Mouse (Mus musculus): Measurements from ENCODE around the gene Hormad2.

Gene Hormad2

DNA sequence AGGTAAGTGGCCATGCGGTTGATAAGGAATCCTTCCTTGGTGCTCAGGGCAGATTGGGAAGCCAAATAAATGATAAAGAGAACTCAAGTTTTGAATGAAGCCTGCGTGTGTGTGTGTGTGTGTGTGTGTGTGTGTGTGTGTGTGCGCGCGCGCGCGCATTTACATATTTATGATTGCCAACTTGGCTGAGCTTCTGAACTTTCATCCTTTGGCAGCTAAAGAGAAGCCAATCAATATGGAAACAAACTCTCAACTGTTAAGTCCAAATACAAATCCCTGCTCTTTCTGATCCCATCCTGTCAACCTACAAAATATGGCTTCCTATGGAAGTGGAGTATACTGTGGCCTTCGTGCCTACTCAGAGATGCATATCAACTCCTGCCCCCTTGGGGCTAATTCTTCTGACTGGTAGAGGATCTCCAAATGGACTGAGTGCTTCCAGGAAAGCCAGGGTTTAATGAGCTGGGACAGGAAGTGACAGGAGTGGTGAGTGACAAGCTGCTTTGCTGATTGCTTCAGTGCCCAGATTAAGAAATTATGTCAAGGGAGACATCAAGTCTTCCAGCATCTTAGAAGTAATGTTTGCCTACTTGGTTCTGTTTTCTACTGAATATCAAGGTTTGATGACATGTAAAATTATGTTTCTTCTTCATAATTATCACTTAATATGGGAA, 5.4 kb upstream of the Hormad2 start:
- DNase-seq (ENCODE audit: extremely low read depth, low read depth): no peak

DNA sequence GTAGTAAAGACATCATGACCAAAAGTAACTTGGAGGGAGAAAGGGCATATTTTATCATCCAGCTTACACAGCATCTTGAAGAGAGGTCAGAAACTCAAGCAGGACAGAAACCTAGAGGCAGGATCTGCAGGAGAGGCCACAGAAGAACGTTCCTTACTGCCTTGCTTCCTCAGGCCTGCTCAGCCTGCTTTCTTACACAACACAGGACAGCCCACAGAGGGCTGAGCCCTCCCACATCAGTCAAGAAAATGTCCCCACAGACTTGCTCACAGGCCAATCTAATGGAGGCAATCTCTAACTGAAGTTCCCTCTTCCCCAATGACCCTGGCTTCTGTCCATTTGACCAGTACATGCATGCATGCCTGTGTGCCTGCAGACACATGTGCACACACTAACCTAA, 1.4 kb upstream of the Hormad2 start:
- DNase-seq (ENCODE audit: extremely low read depth, low read depth): no peak

DNA sequence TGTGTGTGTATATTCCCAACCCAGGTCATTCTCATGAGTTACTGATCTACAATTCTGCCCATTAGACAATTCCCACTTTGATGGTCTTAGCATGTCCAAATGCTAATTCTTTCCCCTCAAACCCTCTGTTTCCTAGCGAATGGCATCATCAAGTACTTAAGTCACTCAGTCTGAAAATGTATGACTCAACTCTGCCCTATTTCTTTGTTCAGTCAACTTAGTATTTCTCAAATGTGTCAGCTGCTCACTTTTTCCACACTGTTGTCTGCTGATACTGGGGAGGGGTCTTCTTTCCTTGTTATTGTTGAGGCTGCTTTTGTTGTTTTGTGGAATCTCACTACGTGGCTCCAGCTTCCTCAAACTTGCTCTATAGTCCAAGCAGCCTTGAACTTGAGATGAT, 2.7 kb downstream of the Hormad2 start:
- DNase-seq (ENCODE audit: extremely low read depth, low read depth): no peak

DNA sequence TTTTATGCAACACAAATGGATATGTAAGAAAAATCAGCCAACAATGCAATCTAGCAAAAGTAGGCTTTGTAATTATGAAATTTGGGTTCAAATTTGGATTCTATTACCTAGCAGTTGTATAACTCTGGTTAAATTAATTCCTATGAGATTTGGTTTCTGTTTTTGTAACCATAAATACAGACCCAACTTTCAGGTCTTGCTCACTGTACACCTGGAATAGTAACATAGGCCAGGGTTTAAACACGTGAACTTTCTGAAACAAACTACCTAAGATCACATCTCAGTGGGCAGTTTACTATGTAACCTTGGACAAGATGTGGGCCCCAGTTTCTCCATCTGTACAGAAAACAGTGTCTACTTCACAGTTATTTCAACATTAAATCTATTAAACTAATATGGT, 3.6 kb downstream of the Hormad2 start:
- DNase-seq (ENCODE audit: extremely low read depth, low read depth): no peak

DNA sequence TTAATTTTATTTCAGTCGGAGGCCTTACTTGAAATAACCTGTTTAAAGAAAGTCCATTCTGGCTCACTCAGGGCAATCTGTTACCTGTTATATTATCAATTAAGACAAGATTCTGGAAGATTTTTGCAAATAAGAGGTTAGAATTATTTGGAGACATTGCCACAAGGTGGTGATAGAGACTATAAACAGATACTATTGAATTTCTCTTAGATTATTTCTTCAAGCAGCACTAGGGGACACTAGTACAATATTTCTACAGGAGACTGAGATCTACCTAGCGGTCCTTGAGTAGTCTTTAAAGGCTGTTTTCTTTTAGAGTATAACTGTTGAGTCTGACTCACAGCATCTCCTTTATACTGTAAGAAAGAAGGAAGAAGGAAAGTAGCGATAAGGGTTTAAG, 4.3 kb downstream of the Hormad2 start:
- DNase-seq (ENCODE audit: extremely low read depth, low read depth): no peak

DNA sequence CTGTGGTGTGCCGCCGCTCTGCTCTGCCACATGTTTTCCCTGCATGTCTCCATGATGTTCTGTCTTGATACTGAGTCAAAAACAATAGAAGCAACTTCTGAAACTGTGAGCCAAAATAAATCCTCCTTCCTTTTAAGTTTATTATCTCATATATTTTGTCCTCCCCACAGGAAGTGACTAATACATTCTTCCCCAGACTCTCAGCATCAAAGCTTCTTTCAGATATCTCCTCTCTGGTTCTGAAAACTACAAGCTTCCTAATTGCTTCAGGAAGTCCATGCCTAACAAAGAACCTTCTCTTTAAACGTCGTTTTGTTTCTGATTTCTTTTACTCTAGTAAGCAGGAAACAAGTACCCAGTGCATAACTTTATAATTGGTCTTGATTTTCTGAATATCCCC, 6.4 kb downstream of the Hormad2 start:
- DNase-seq (ENCODE audit: extremely low read depth, low read depth): no peak

DNA sequence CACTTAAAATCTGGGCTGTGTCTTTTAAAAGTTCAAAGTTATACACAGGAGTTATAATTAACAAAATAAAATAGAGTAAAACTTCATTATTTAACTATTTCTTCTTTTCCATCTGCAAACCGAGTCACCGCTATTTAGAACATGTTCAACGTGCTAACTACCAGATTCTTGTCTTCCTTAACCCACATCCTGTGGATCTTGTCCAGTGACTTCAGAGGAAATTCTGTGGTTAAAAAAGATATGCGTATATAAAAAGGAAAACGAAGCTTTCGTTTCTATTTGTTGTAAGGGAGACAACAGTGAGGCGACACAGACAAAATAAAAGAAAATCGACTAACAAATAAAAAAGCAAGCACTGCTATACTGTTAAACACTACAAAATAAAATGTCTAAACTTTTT, 17.1 kb downstream of the Hormad2 start:
- no peak for DNase-seq (ENCODE audit: extremely low read depth, low read depth)

DNA sequence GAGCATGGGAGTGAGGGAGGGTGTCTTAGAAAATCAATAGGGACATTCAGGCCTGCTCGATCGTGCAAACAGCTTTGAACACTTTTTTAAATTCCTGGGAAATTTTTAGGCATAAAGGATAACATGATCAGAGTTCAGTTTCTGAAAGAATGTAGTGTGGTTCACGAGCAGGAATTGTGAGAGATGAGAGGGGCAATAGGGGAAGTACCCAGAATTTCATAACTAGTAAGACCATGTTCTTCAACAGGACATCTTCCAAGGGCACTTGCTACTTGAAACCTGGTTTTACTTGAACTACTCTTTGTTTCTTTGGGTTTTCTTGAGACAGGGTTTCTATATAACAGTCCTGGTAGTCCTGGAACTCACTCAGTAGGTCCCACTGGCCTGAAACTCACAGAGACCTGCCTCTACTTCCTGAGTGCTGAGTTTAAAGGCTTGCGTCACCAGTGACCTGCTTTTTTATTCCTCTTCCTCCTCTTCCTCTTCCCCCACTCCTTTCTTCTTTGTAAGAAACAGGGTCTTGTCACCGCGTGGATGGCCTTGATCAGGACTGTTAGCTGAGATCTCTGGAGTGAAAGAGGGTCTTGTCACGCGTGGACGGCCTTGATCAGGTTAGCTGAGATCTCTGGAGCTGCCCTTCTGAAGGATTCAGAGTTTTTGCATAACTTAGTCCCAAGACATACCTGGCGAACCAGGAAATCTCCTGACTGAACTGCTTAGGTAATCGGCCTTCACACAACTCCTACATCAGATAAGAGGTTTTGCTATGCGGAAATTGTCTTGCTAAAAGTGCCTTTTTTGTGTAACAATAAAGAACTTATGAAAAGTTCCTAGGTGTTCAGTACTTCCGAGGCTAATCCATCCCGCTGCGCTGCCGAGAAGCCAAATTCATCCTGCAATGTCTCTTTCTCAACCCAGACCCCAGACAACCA, 18.1 kb downstream of the Hormad2 start:
- DNase-seq (ENCODE audit: extremely low read depth, low read depth): no peak

DNA sequence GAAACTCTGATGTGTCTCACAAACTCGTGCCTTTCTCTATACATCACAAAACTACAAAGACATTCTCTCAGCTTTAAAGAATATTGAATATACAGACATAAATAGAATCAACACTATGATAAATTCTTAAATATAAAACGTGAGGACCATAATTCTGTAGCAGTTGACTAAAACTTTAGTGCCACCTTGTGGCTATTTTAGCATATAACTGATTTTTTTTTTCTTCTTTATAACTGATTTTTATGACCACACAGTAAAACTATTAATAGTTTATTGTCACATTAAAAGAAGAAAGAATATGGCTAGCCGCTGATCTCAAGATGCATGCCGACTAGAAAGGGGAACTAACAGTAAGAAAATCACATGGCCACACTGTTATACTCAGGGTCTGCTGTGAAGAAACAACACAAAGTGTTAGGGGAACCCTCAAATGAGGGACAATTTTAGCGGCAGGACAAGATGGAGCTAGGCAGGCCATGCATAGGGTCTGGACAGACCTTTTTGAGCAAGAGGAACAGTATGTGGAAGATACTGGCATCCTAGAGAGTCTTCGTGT, 18.9 kb downstream of the Hormad2 start:
- DNase-seq (ENCODE audit: extremely low read depth, low read depth): no peak

DNA sequence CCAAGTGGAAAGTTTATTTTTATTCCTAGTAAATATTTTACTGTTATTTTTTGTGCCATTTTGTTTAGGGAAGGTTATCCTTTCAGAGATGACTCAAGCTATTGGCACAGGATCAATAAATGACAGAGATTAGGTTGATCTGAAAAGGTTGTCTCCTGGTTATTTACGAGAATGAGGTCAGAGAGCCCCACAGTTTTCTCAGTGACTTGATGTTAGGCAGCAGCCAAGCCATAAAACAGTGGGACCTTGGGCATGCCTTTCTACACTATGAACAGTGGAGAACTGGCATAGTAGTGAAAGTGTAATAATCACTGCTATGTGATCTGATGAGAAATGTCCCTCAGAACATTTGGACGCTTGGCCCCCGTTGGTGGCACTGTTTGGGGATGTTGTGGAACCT, 22.9 kb downstream of the Hormad2 start:
- no peak for DNase-seq (ENCODE audit: extremely low read depth, low read depth)

DNA sequence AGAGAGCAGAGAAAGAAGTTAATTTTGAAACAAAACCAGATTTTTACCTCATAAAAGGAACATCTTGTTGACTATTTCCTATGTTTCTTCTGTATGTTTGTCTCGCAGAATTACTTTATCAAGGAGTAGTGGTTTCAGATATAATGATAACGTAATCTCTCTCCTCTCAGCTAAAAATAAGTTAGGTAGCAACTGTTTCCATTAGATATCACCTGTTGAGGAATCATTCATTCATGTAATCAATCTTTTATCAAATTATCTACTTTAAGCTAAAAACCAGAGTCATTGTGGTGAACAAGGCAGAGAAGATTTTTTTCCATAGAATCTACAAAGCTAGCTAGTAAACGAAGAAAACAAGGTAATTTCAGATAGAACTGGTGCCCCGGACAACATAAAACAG, 28.6 kb downstream of the Hormad2 start:
- DNase-seq (ENCODE audit: extremely low read depth, low read depth): no peak

DNA sequence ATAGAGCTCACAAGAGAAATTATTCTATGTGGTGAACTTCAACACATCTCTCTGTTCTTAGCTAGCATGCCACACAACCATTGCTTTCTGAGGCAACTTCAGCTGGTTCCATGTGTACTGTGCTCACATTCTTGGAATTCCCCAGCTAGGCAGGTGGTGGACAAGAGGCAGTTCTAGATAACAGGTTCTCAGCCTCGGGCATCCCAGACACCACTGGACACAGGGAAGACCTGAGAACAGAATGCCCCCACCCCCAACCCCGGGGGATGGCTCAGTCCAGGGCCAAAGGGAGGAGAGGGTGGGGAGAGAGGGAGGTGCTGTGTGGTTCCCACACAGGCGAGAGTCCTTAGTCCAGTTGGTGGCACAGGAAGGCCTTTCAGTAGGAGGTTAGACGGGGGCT, 36.6 kb downstream of the Hormad2 start:
- no peak for DNase-seq (ENCODE audit: extremely low read depth, low read depth)

DNA sequence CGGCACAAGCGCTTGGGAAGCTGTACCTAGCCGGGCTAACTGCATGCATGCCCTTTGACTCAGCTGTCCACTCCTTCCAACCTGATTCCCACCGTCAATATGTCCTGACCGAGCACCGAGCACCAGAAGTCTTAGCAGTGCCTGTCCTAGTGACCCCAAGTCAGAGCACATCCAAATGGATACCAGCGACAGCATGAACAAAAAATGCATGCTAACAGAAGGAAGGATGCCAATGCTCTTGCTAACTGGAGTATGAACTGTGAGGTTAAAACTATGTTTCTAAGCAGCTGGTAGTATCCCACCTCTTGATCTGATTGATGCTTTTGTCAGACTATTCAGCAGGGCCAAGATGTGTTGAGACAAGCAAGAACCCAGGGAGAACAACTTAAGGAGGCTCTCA, 37.5 kb downstream of the Hormad2 start:
- no peak for DNase-seq (ENCODE audit: extremely low read depth, low read depth)

DNA sequence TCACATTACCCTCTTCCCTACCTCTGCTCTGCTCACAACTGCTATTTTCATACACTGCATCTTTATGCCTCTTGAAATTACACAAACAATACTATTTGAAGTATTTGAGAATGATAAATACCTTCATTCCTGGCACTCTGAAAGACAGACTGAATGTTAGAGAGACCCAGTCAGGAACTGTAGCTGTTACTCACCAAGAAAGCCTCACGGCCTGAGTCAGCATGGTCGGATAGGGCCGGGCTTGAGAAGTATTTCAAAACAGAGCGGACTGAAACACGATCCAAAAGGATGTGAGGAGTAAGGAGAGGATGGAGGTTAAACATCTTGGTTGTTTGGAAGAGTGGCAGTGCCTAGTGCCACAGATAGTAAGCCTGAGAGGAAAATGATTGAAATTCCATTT, 39.7 kb downstream of the Hormad2 start:
- no peak for DNase-seq (ENCODE audit: extremely low read depth, low read depth)

DNA sequence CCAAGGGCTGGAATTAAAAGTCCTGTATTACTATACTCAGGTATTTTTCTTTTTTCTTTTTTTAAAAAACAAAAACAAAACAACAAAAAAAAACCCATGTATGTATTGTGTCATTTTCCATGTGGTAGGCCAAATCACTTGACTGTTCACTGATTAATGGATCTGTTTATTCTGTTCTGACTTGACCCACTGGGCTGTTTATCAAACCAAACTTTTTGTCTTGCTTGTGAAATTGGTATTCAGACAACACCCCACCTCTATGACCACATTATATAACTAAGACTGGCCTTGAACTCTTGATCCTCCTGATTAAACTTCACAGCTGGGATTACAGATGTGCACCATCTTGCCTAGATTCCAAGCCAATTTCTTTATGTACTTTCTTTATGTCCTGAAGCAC, 46.7 kb downstream of the Hormad2 start:
- DNase-seq (ENCODE audit: extremely low read depth, low read depth): no peak

DNA sequence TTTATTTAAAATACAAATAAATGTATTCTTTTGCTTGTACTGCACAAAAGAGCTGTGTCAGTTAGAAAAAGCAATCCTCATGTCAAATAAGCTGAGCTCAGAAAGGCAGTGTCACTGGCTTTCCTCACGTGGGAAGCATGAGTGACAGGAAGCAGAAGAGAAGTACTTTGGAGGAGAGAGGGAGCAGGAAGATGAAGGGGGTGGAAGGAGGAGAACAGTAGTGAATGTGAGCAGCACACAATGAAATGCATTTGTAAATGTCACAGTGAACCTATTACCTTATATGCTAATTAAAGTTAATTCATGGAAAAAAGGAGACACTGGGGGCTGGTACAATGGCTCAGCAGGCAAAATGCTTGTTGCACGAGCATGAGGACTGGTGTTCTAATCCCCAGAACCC, 52.9 kb downstream of the Hormad2 start:
- no peak for DNase-seq (ENCODE audit: extremely low read depth, low read depth)

DNA sequence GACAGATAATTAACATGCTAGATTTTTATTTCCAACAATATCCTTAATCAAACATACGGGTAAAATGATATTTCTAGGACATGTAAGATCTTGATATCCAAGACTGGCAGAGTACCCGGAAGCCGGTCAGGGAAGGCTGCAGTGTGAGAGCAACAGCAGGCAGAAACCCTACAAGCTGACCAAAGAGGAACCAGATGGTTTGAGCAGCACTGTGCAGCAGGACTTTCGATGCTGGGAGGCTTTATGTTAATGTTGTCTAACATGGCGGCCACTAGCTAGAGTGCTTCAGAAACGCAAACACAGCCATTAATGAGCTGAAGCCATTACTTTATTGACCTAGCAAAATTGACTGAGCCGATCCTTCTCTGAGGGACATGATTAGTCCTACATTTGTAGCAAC, 58.6 kb downstream of the Hormad2 start:
- DNase-seq (ENCODE audit: extremely low read depth, low read depth): no peak

DNA sequence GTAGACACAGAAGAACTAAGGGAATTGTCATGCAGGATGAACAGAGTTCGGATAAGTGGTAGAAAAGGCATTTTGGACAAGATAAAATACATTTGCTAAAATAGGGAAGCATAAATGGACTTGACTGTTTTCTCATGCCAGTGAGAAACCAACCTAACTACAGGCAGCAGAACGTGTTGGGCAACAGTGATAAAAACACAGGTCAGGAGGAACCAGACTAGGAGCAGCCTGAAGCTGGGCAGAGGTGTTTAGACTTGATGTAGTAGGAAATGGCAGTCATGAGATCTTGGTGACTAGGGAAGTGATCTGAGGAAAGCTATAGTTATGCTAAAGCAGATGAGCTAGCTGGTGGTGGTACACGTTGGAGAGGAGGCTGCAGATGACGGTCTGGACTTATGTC, 61.0 kb downstream of the Hormad2 start:
- peak; percentile 15 for DNase-seq (ENCODE audit: extremely low read depth, low read depth)

DNA sequence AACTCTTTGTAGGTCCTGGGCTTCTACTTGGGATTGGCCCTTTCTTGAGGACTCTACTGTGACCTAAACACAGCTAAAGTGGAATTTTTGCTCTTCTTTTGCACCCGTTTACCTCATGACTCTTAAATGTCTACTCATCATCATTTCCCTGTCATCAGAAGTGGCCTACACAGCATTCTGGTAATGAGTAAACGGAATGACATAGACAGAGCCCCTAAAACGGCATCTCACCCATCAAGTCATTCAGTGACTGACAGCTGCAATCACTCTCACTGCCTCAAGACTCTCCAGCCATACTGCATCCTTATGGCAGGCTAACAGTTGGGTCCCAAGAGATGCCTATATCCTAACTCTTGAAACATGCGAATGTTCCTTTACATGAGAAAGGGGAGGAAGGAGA, 74.5 kb downstream of the Hormad2 start:
- no peak for DNase-seq (ENCODE audit: extremely low read depth, low read depth)

DNA sequence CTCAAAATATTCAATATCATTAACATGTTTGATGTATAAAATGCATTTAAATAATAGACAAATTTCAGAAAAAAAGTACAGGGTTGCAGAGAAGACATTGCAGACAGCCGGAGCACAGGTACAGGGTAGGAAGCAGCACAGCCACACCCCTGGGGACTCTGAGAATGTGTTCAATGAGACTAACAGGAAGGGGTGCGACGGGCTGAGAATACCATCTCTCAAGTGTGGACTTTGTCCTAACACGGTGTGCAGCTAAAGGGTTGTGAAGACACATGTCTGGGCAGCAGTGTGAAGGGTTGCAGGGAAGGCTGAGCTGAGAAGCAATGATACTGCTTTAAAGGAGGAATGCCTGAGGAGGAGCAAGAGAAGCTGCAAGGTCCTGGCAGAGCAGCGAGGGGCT, 85.5 kb downstream of the Hormad2 start:
- DNase-seq (ENCODE audit: extremely low read depth, low read depth): no peak

DNA sequence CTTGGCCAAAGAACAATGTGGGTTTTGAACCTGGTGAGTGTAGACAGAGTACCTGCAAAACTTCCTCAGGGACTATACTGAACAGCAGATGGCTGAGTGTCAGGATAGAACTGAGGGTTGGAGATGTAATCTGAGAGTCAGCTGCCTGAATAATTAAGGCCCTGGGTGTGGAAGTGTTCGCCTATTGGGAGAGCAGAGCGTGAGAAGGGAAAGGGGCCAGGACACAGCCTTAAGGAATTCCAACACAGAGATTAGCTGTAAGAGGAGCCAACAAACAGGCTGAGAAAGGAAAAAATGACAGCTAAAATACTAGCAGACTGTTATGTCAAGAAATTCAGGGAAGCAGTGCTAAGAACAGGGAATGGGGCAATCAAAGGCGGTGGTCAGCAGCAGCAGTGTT, 88.3 kb downstream of the Hormad2 start:
- DNase-seq (ENCODE audit: extremely low read depth, low read depth): no peak

DNA sequence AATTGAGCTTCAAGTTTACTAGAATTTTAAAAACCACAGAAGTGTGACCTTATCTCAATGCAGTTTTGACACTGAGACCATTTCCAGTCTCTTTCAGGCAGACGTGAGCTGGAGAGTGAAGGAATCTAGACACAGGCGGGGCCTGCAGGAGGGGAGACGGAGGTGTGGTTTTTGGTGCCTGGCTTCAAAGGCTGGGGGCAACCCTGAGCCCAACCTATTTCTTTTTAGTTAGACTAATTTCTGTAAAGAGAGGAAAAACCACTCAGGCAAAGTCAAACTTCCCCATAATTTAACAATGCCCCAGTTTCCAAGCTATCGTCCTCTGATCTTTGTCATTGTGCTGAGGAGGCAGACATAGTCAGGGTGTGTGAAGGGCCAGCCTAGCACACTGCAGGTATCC, 97.0 kb downstream of the Hormad2 start:
- no peak for DNase-seq (ENCODE audit: extremely low read depth, low read depth)

DNA sequence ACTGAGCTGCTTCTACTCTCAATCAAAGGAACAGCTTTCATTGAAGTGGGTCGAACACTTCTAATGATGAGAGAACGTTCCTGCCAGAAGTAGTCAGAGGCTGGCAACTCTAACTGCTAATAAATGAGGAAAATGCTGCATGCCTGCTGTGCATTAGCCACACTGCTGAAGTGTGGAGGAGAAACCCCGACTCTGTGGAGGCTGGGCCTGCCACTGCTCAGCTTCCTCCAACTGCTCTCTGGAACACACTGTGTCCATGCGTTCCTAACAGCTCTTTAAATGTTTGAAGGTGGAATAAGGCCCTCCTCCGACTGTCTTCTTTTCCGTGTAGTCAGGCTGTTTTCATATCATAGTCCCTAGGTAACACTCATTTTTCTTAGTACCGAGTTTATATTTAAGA, 98.9 kb downstream of the Hormad2 start:
- no peak for DNase-seq (ENCODE audit: extremely low read depth, low read depth)

Measured in MEL-GATA-1-ER (cell line).